Mouse (Mus musculus): ENCODE measurements around the gene Arl9. TPM values are rescaled to one million over a fixed set of nuclear protein-coding genes. Genes with fewer than 3 reads are reported as not detected.

The Arl9 gene
- polyA plus RNA-seq, 2 experiments, result 0.38 TPM; not detected in 1

DNA sequence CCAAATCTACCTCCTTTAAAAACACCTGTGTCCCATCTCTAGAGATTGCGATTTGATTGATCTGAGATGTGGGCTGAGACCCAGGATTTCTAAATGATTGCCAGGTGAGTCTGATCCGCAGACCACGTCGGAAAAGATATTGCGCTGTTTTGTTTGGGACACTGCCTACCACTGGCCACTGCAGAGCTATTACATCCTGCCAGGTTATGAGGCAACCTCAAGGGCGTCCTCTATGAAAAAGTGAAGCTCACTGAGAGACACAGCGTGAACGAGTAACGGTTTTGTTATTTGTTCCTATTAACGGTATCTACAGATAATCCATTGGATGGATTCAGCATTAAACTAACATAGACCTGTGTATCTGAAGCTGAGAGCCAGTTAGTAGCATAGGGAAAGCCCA is 34.6 kb downstream of the Arl9 start:
- no peaks in the 10 kb centered on the region for H3K27me3 ChIP-seq (ENCODE audit: control insufficient read depth, insufficient read depth, low read length)
- WGBS (ENCODE audit: insufficient replicate concordance), result 82% methylated on average over 10 of the region's 10 CpGs
- no peaks in the 10 kb centered on the region for H3K9me3 ChIP-seq (ENCODE audit: control insufficient read depth, low read length)
- no peaks in the 10 kb centered on the region for H3K36me3 ChIP-seq (replicated peaks; ENCODE audit: control insufficient read depth, insufficient read depth, low read depth)
- no peak for ATAC-seq (ENCODE audit: insufficient read depth)
- TF ChIP-seq CTCF (IDR thresholded peaks at IDR 0.05; ENCODE audit: low read depth) (0 out of 2 replicates have a peak, but pooled peaks have one; percentile 11), EP300 (IDR thresholded peaks at IDR 0.05; ENCODE audit: low read depth) (no peak)
- no peak overlapping the region for H3K9ac ChIP-seq (replicated peaks)
- H3K4me1 ChIP-seq (replicated peaks; ENCODE audit: control insufficient read depth in 2 of 2, insufficient read depth in 2 of 2, low read length in 1 of 2), result peaks cover 3 to 8% of the 10 kb centered on the region in 2 experiments; a peak in 2 of 4 replicates
- no peak overlapping the region for H3K4me2 ChIP-seq (ENCODE audit: low read depth)
- H3K4me3 ChIP-seq (ENCODE audit: insufficient read depth in 1 of 2, low read depth in 2 of 2, low read length in 2 of 2), result no peak overlapping the region
- no peak for DNase-seq (ENCODE audit: low read depth in 3 of 3, low spot score in 3 of 3)
- H3K27ac ChIP-seq, result no peak overlapping the region

GRCm38 (mm10) chr5:77039391-77039790 is 35.5 kb downstream of the Arl9 start:
- ATAC-seq (ENCODE audit: insufficient read depth), result no peak
- TF ChIP-seq EP300 (IDR thresholded peaks at IDR 0.05; ENCODE audit: low read depth), result peak; percentile 50; the same call in 1 of the 2 replicates
- no peak for TF ChIP-seq CTCF (IDR thresholded peaks at IDR 0.05; ENCODE audit: low read depth)

GRCm38 (mm10) chr5:77044362-77044761 is 40.5 kb downstream of the Arl9 start:
- Histone ChIP-seq H3K27me3 (ENCODE audit: control insufficient read depth, insufficient read depth, low read length) (no peaks in the 10 kb centered on the region), H3K36me3 (replicated peaks; ENCODE audit: control insufficient read depth, insufficient read depth, low read depth) (no peaks in the 10 kb centered on the region), H3K9me3 (ENCODE audit: control insufficient read depth, low read length) (no peaks in the 10 kb centered on the region), H3K4me1 (replicated peaks; ENCODE audit: control insufficient read depth in 2 of 2, insufficient read depth in 2 of 2, low read length in 1 of 2) (peaks cover 0 to 3% of the 10 kb centered on the region in 2 experiments; a peak in 2 of 4 replicates), H3K4me3 (ENCODE audit: insufficient read depth in 1 of 2, low read depth in 2 of 2, low read length in 2 of 2) (no peak overlapping the region), H3K4me2 (ENCODE audit: low read depth) (no peak overlapping the region), H3K9ac (replicated peaks) (no peak overlapping the region), H3K27ac (no peak overlapping the region)
- no peak for ATAC-seq (ENCODE audit: insufficient read depth)
- WGBS (ENCODE audit: insufficient replicate concordance), result 22% methylated on average over 5 of the region's 5 CpGs
- no peak for DNase-seq (ENCODE audit: low read depth in 3 of 3, low spot score in 3 of 3)
- no peak for TF ChIP-seq EP300 (IDR thresholded peaks at IDR 0.05; ENCODE audit: low read depth)
- TF ChIP-seq CTCF (IDR thresholded peaks at IDR 0.05; ENCODE audit: low read depth), result no peak

More at GRCm38 (mm10) chr5:77039391-77039790, 35.5 kb downstream of the Arl9 start:
- H3K27ac ChIP-seq, result no peak overlapping the region
- H3K27me3 ChIP-seq (ENCODE audit: control insufficient read depth, insufficient read depth, low read length), result no peaks in the 10 kb centered on the region
- peaks cover 3 to 8% of the 10 kb centered on the region in 2 experiments; a peak in 2 of 4 replicates for H3K4me1 ChIP-seq (replicated peaks; ENCODE audit: control insufficient read depth in 2 of 2, insufficient read depth in 2 of 2, low read length in 1 of 2)
- H3K4me3 ChIP-seq (ENCODE audit: insufficient read depth in 1 of 2, low read depth in 2 of 2, low read length in 2 of 2), result no peak overlapping the region
- no peak for DNase-seq (ENCODE audit: low read depth in 3 of 3, low spot score in 3 of 3)
- H3K9me3 ChIP-seq (ENCODE audit: control insufficient read depth, low read length), result no peaks in the 10 kb centered on the region
- H3K4me2 ChIP-seq (ENCODE audit: low read depth), result no peak overlapping the region
- H3K9ac ChIP-seq (replicated peaks), result no peak overlapping the region
- no peaks in the 10 kb centered on the region for H3K36me3 ChIP-seq (replicated peaks; ENCODE audit: control insufficient read depth, insufficient read depth, low read depth)

- Histone ChIP-seq H3K36me3 (replicated peaks; ENCODE audit: control insufficient read depth, insufficient read depth, low read depth) (no peaks in the 10 kb centered on the region), H3K27me3 (ENCODE audit: control insufficient read depth, insufficient read depth, low read length) (no peaks in the 10 kb centered on the region), H3K9ac (replicated peaks) (no peak overlapping the region), H3K4me2 (ENCODE audit: low read depth) (no peak overlapping the region), H3K27ac (no peak overlapping the region), H3K9me3 (ENCODE audit: control insufficient read depth, low read length) (no peaks in the 10 kb centered on the region), H3K4me1 (replicated peaks; ENCODE audit: control insufficient read depth in 2 of 2, insufficient read depth in 2 of 2, low read length in 1 of 2) (no peaks in the 10 kb centered on the region), H3K4me3 (ENCODE audit: insufficient read depth in 1 of 2, low read depth in 2 of 2, low read length in 2 of 2) (no peak overlapping the region)
- DNase-seq (ENCODE audit: low read depth in 3 of 3, low spot score in 3 of 3) (no peak), ATAC-seq (ENCODE audit: insufficient read depth) (no peak)
- WGBS (ENCODE audit: insufficient replicate concordance), result 75% methylated on average over 5 of the region's 5 CpGs
- TF ChIP-seq EP300 (IDR thresholded peaks at IDR 0.05; ENCODE audit: low read depth) (no peak), CTCF (IDR thresholded peaks at IDR 0.05; ENCODE audit: low read depth) (no peak)
Measured at GRCm38 (mm10) chr5:77052616-77053015, 48.8 kb downstream of the Arl9 start.

GRCm38 (mm10) chr5:77056881-77057440 is 53.1 kb downstream of the Arl9 start:
- Histone ChIP-seq H3K4me1 (replicated peaks; ENCODE audit: control insufficient read depth in 2 of 2, insufficient read depth in 2 of 2, low read length in 1 of 2) (no peaks in the 10 kb centered on the region), H3K4me3 (ENCODE audit: insufficient read depth in 1 of 2, low read depth in 2 of 2, low read length in 2 of 2) (no peak overlapping the region), H3K27me3 (ENCODE audit: control insufficient read depth, insufficient read depth, low read length) (no peaks in the 10 kb centered on the region), H3K36me3 (replicated peaks; ENCODE audit: control insufficient read depth, insufficient read depth, low read depth) (no peaks in the 10 kb centered on the region), H3K9me3 (ENCODE audit: control insufficient read depth, low read length) (no peaks in the 10 kb centered on the region), H3K9ac (replicated peaks) (no peak overlapping the region), H3K27ac (no peak overlapping the region), H3K4me2 (ENCODE audit: low read depth) (no peak overlapping the region)
- no peak for TF ChIP-seq EP300 (IDR thresholded peaks at IDR 0.05; ENCODE audit: low read depth)
- no peak for TF ChIP-seq CTCF (IDR thresholded peaks at IDR 0.05; ENCODE audit: low read depth)
- no peak for DNase-seq (ENCODE audit: low read depth in 3 of 3, low spot score in 3 of 3)
- 72% methylated on average over 12 of the region's 12 CpGs for WGBS (ENCODE audit: insufficient replicate concordance)
- no peak for ATAC-seq (ENCODE audit: insufficient read depth)

Other genes with a start within 250 kb of the Arl9 start
- gene Aasdh, start 98.5 kb upstream of the Arl9 start, polyA plus RNA-seq (2012; rRNA removed), result 4.4 and 6.7 TPM in 2 replicates
- 5.2 and 5.3 TPM in 2 replicates for gene Aasdh, start 98.5 kb upstream of the Arl9 start, polyA plus RNA-seq (2014; fragmentation: Nextera tagmentation; extraction: Ambion mirVana)
- 51.6 and 78.7 TPM in 2 replicates for gene Paics, start 52.7 kb upstream of the Arl9 start, polyA plus RNA-seq (2012; rRNA removed)
- gene Paics, start 52.7 kb upstream of the Arl9 start, polyA plus RNA-seq (2014; fragmentation: Nextera tagmentation; extraction: Ambion mirVana), result 172 and 185 TPM in 2 replicates
- 9.7 and 15.3 TPM in 2 replicates for gene Ppat, start 52.5 kb upstream of the Arl9 start, polyA plus RNA-seq (2012; rRNA removed)
- 29.2 and 32.6 TPM in 2 replicates for gene Ppat, start 52.5 kb upstream of the Arl9 start, polyA plus RNA-seq (2014; fragmentation: Nextera tagmentation; extraction: Ambion mirVana)
- 23.7 and 32.3 TPM in 2 replicates for gene Srp72, start 29.4 kb upstream of the Arl9 start, polyA plus RNA-seq (2012; rRNA removed)
- gene Srp72, start 29.4 kb upstream of the Arl9 start, polyA plus RNA-seq (2014; fragmentation: Nextera tagmentation; extraction: Ambion mirVana), result 44.8 and 45.5 TPM in 2 replicates
- 0.18 and 0.24 TPM in 2 replicates for gene Thegl, start 12.0 kb downstream of the Arl9 start, polyA plus RNA-seq (2012; rRNA removed)
- gene Thegl, start 12.0 kb downstream of the Arl9 start, polyA plus RNA-seq (2014; fragmentation: Nextera tagmentation; extraction: Ambion mirVana), result 0.33 and 0.43 TPM in 2 replicates
- 0.51 and 0.74 TPM in 2 replicates for gene Hopx, start 111.1 kb downstream of the Arl9 start, polyA plus RNA-seq (2012; rRNA removed)
- 0.19 TPM in 1 of 2 replicates, not detected in the other for gene Hopx, start 111.1 kb downstream of the Arl9 start, polyA plus RNA-seq (2014; fragmentation: Nextera tagmentation; extraction: Ambion mirVana)
- 0.07 TPM in 1 of 2 replicates, not detected in the other for gene Spink2, start 207.4 kb downstream of the Arl9 start, polyA plus RNA-seq (2012; rRNA removed)
- gene Spink2, start 207.4 kb downstream of the Arl9 start, polyA plus RNA-seq (2014; fragmentation: Nextera tagmentation; extraction: Ambion mirVana), result not detected in 2 replicates

Data from liver, embryonic 14.5 days (tissue).